Mouse (Mus musculus): ENCODE results near the gene Nme3. TPM values are rescaled to one million over a fixed set of nuclear protein-coding genes. Genes with fewer than 3 reads are reported as not detected.

Nme3 gene
- 10 to 100 TPM; 10.3 to 14.5 TPM for total RNA-seq (2021)
- long read RNA-seq, experiment 1, partial matches to known transcripts, result 0 of 4 reads
- long read RNA-seq, experiment 1, other reads (novel, unspliced or antisense), result 1 of 4 reads
- long read RNA-seq, experiment 2, transcript Nme3-201 (5 exons, 715 nt), result major isoform, 5 of 8 reads
- long read RNA-seq, experiment 2, partial matches to known transcripts, result 0 of 8 reads
- long read RNA-seq, experiment 2, other reads (novel, unspliced or antisense), result 1 of 8 reads

DNA sequence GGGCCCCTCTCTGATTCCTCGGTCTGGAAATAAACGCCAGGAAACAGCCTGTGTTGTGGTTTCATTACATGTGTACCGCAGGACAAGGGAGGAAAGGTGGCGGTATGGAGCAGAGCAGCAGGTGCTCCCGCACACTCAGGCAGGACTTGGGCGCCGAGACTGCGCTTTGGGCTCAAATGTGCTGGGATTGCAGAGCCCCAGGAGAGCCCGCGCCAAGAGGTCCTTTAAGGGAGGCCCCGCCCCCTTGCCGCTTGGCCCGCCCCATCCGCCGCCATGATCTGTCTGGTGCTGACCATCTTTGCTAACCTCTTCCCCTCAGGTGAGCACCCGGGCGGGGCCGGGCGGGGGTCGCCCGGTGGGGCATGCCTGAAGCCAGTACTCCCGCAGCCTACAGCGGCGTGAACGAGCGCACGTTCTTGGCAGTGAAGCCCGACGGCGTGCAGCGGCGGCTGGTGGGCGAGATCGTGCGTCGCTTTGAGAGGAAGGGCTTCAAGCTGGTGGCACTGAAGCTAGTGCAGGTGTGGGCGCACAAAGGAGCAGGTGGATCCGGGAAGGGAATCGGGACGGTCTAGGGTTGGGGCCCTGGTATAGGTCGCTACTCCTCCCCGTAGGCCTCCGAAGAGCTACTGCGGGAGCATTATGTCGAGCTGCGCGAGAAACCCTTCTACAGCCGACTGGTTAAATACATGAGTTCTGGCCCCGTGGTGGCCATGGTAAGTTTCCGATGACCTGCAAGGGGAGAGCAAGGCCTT is at the start of gene Nme3:
Gene Nme3, plus strand, starts transcription at position 260 of the 752 bp plus-strand sequence.
- peak in 1 of 2 experiments; percentile 67 for DNase-seq (ENCODE audit: low spot score in 2 of 2)

DNA sequence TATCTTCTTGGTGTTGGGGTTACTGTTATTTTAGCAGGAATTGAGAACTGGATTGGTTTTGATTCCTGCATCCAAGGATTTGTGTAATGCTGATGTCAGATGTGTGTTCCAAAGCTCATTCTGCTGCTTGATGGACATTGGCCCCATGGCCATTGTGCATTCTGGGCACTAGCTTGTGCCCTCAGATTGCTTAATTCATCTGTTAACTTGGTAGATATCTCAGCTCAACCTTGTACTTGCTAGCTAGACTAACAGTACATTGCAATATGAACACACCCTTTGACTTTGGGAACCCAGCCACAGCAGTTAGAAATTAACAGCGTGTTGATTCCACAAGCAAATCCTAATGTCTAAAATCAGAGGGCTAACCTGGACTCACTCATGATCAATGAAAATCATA is 48.9 kb upstream of the Nme3 start:
- DNase-seq (ENCODE audit: low spot score in 2 of 2), result no peak

DNA sequence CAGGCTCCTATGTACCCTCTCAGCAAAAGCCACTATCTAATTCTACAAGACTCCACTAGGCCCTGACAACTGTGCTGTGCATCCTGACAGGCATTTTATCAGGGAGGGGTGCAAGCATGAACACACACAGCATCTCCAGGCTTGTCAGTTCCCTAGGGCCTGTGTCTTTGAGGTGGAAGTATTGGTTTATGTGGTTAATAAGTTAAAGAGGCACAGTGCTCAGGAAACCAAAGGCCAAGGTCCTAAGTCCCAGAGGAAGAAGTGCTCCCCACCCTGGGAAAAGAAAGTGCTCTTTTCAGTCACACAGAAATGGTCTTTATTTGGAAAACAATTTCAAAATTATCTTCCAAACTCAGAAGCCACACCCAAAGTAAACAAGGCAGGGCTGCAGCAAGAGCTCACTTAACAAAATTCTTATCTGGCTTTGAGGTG is 47.7 kb upstream of the Nme3 start:
- no peak for DNase-seq (ENCODE audit: low spot score in 2 of 2)

DNA sequence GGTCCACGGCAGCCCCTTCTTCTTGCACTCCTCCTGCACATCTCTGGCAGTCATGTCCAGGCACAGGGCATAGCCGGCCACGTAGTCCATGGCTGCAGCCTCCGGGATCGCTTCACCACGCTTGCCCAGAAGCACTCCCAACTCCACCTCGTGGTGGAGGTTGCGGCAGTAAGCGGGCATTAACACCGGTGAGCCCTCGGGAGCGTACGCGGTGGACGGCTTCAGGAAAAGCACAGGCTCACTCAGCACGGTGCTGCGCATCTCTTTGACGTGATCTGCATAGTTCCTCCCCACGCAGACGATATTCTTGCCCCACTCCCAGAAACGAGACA is 46.6 kb upstream of the Nme3 start:
- no peak for DNase-seq (ENCODE audit: low spot score in 2 of 2)

DNA sequence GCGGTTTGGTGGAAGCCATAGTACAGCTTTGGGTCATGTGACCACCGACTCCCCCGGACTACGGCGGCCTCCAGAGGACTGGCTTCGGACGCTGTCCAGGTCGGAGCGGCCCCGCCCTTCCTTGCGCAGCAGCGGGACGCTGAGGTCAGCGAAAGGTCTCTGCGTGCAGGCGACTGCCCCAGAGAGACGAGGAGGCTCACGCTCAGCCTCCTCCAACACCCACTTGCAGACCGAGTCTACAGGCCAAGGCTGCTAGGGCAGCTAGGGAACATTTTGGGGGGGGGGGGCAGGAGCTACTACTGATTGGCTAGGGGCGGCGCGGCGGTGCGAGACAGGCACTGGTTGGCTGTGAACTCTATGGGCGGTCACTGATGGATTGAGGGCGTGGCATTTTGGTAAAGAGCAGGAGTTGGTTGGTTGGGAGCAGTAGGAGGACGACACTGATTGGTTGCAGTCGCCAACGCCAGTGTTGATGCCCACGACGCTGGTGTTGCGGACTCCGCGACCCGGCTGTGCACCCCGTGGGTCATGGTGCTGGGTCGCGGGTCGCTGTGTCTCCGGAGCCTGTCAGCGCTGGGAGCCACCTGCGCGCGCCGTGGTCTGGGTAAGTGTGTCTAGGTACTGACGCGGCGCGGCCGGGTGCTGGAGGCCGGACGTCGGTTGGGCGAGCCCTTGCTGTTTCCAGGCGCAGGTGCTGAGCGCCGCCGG is 46.1 kb upstream of the Nme3 start, which contains the start of gene Fahd1:
Gene Fahd1, minus strand, starts transcription at position 300 of the 708 bp plus-strand sequence.
- DNase-seq (ENCODE audit: low spot score in 2 of 2), result peak; percentile 68 to 94

DNA sequence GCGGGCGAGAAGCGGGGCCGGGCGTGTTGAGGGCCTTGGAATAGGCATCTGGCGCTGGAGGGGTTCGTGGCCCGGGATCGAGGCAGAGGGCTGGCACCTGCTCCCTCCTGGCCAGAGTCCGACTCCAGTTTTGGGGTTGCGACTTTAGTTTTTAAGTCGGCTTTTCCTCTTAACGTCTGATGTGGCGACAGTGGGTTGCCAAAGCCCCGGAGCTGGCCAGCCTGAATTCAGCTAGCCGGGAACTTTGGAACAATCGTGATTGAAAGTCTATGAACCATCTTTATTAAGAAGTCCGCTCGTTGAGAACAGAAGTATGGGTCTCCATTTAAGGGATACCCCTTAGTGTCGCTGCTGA is 45.5 kb upstream of the Nme3 start:
- no peak for DNase-seq (ENCODE audit: low spot score in 2 of 2)

DNA sequence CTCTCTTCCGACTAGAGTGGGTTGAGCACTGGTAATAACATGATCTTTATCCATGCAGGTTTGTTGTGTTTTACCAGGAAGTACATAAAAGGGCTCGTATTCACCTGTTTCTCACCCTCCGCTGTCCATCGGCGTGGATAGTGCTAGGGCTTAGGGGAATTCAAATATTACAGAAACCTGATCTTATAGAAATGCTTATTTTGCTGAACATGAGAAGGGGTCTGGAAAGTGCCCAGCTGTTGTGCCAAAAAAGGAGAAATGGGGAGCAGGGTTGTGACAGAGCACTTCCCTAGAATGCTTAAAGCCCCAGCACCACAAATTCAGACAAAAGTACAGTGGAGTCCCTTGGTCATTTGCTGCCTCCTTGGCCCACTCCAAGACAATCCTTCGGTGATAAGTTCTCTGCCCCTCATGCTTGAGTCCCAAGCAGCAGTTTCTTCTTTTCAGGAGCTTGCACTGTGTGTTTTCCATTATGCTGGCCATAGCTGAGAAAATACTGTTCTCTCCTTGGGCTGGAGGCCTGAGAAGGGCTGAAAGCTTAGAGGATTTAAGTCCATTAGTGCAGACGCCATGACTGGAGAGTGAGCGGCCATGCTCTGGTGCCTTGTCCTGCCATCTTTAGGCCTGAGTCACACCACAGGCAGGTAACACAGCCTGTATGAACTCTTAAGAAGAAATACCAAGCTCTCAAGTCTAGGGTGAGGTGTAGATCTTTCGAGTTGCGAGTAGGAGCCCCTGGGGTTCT is 44.7 kb upstream of the Nme3 start:
- DNase-seq (ENCODE audit: low spot score in 2 of 2), result no peak

DNA sequence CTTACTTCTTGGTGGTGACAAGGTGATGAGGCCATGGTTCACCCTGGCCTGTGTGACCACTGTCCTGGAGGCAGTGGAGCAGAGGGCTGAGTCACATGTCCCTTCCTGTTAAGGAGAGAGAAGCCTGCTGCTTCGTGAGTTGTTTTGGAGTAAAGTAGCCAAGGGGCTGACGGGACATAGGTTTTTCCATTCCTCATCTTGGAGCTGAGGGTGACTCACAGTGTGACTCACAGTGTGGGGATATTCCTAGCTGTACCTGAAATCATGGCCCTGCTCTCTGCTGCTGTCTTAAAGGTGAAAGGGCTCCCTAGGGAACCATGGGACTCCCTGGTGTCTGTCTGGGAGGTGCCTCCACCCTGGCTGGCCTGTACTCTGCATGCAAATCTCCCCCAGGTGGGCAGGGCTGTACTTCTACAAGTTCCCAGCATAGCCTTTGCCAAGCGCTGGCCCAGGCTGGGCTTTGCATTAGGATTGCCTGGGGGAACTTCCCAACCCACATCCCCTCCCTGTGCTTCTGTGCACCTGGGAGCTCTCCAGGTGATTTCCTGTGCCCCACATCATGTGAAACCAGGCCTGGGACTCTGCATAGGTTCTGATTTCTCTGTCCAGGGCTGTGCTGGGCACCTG is 40.3 kb upstream of the Nme3 start:
- DNase-seq (ENCODE audit: low spot score in 2 of 2), result no peak

DNA sequence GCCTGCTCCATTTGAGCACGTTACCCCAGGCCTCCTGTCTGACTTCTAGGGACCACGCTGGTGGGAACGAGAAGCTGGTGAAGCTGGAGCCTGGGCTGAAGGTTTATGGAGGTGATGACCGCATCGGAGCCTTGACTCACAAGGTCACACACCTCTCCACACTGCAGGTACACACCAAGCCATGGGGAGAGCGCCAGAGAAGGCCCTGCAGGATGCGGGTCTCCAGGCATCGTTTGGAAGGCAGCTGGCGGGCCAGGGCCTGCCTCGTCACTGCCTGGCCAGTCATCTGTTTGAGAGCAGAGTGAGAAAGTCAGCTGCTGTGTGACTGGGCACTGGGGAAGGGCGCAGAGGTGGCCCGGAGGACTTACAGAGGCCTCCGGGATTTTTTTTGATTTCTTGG is 39.7 kb upstream of the Nme3 start:
- no peak for DNase-seq (ENCODE audit: low spot score in 2 of 2)

DNA sequence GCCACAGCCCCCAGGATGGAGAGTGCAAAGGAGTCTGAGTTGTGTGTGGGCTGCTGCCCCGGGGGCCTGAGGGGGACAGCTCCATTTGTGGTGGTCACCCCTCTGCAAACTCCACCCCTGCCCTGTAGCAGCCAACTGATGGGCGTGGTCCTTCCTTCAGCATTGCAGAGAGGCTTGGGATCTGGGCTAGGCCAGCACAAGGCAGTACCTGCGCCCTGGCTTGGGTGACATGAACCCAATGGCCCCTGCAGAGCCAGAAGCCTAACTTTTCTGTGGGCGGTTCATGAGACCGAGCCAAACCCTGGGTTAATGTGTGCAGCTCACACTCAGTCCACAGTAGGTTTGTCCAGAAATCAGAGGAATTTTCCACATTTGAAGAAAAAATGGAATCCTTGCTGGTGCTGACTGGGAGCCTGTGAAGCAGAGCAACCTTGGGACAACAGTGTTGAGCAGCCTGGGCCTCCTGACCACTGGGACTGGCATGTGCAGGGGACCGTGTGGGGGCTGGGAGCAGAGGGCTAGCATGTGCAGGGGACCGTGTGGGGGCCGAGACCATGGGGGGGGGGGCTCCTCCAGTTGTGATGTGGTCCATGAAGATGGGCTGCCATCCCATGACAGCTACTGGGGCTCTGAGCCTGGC is 38.3 kb upstream of the Nme3 start:
- DNase-seq (ENCODE audit: low spot score in 2 of 2), result no peak

DNA sequence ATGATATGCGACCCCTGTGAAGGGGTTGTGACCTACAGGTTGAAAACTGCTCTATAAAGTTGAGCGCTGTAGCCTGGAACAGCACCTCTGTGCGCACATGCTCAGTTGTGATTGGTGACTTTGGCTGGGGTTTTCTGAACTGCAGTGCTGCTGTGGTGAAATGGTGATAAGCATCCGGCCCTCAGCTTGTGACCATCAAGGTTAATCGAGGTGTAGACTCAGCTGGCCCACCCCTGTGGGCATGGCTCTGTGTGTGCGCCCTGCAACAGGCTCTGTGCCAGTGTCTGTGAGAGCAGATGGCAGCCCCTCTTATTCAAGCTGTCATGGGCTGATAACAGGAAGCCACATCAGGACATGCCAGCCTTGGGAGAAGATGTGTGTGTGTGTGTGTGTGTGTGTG is 37.3 kb upstream of the Nme3 start:
- DNase-seq (ENCODE audit: low spot score in 2 of 2), result no peak

DNA sequence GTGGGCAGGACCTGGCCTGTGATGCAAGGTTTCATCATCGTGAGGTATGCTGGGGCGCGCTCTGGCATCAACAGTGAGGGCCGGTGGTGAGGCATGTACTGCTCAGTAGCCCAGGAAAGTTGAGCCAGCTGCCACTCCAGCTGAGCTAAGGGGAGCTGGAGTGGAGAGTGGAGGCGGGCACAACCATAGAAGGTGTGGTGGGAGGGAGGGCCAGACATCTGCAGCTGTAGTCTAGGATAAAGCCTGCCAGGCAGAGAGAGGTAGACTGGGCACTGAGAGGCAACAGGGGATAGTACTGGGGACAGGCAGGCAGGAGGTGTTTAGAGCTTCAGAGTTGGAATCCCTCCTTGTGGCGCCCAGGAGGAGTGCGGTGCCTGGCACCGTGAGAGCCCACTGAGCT is 36.2 kb upstream of the Nme3 start:
- DNase-seq (ENCODE audit: low spot score in 2 of 2), result no peak

DNA sequence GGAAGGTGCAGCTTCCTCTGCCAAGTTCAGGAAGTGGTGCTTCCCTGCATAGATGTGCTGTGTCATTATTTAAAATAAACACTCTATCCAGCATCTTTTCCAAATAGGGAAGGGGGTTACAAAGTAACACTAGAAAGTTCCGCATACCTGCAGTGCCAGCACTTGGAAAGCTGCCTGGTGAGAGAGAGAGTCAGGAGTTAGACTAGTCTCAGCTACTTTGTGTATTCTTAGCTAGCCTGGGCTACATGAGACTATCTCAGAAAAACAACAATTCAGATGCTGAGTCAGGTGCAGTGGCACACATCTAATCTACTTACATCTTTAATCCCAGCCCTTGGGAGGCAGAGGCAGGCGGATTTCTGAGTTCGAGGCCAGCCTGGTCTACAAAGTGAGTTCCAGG is 34.5 kb upstream of the Nme3 start:
- DNase-seq (ENCODE audit: low spot score in 2 of 2), result no peak

DNA sequence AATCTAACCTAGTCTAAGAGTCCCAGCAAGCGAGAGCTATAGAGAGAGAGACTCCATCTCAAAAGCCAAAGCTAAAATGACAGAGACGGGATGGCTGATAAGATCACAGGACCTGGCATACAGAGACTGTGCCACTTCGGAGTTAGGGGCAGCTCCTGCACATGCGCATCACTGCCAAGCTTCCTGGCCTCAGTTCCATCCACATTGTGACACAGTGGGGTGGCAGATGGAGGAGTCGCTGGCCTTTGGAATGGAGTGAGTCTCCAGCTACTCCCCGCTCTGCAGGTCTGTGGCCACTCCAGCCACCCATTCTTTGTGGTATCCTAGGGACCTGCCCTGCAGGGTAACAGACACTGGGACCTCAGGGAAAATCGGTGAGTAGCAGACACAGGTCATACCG is 30.5 kb upstream of the Nme3 start, which contains the start of gene Igfals:
Gene Igfals, plus strand, starts transcription at position 222 of the 400 bp plus-strand sequence.
- DNase-seq (ENCODE audit: low spot score in 2 of 2), result no peak

DNA sequence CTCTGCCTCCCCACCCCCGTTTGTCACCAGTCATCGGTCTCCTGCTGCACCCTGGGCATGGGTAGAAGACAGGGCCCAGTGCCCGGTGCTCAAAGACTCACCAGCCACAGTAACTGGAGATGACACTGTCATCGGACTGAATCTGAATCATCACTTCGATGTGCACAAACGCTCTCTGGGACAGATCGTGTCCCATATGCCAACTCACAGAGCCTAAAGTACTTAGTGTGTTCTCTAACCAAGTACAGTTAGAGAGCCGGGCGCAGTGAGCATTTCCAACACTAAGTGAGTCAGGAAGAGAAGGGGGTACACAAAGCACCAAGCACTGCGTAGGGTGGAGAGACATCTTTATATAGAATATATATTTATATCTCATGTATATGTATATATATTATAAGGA is 28.4 kb upstream of the Nme3 start:
- no peak for DNase-seq (ENCODE audit: low spot score in 2 of 2)

DNA sequence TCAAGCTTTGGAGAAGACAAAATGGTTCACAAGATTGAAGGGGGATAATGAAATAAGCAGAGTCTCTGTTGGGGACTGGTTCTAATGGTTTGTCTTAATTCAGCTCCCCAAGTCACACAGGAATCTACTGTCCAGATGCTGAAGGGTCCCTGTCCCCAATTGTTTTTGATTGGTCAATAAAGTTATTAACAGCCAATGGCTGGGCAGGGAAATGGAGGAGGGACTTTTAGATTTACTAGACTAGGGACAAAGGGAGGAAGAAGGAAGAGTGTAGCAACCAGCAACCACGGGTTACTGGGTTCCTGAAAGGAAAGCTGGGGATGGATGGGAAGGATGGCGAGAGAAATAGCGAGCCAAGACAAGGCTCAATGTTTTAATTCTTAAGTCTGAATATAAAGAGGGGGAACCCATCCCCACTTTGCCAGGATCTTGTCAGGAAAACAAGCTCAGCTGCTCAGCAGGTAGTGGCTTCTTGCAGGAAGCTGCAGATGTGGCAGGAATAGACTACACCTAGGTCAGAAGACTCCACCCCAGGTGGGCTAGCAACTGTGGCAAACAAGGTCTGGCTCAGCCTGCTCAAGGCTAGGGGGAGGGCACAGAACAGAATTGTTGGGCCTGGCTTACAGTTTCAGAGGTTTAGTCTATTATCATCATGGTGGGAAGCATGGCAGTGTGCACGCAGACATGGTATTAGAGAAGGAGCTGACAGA is 22.4 kb upstream of the Nme3 start:
- DNase-seq (ENCODE audit: low spot score in 2 of 2), result no peak

DNA sequence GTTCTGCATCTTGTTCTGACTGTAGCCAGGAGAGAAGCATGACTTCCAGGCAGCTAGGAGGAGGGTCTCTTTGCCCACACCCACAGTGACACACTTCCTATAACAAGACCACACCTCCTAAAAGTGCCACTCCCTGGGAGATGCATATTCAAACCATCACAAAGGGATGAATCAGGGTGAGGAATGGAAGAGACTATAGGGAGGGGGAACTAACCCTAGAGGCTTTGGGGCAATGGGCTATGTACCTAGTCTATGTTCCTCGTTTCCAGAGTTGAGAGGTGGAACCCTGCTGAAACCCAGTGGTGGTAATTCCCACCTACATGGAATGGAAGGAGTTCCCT is 21.9 kb upstream of the Nme3 start:
- no peak for DNase-seq (ENCODE audit: low spot score in 2 of 2)

DNA sequence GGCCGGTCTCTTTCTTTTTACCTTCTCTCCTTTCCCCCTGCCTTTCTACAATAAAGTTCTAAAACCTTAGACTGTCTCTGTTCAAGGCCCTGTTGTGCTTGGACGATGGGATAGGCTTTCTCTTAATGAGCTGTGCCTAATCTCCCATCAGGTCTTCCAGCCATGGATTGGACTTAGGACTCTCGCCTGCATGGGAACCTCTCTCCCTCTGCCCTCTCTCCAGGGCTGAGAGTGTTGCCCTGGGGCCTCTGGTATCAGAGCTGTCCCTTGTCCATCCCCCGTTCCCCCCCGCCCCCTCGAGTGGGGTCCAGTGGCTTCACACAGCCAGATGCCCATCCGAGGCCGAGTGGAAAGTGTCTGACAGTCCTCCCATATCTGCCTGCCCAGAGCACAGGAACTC is 21.3 kb upstream of the Nme3 start:
- DNase-seq (ENCODE audit: low spot score in 2 of 2), result no peak

DNA sequence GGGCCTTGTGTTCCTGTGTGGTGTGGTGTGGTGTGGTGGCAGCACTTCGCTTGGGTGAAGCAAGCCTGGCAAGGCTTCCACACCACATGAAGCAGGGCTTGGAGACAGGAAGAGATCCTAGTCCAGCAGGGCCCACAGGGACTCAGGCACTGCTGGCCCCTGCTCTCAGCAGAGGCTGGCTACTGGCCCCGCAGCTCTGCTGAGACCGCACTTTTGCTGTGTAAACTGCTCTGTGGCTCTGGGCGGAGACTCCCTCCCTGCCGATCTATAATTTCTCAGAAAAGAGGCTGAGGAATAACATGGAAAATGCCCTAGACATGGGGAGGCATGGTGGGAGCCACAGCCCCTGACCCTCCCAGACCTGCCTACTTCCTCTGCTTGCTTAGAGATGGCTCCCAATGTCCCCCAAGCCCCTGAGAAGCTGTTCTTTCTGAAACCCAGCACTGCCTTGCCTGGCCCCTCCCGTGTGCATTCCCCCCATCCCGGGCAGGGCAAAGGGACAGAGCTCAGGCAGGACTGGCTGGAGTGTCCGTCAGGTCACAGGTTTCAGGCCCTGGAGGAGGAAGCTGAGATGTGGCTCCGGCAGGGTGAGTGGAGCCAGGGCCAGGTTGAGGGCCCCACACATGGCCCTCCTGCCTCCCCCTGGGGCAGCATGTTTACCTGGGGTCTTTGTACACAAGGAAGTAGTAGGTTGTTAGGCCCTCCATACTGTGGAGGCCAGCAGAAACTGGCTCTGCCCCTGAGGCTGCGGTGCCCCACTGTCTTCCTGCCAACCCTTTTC is 18.8 kb upstream of the Nme3 start:
- no peak for DNase-seq (ENCODE audit: low spot score in 2 of 2)

DNA sequence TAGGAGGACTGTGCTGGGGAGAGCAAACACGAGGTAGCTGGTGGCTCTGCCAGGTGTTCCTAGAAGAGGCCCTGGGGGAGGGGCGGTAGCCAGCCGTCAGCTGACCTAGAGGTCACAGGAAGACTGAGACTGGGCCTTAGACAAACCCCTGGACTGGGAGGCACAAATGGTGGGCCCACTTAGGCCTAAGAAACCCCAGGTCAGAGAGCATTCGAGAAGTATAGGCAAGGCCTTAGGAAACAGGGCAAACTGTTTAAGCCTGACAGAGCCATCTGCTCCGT is 18.2 kb upstream of the Nme3 start:
- no peak for DNase-seq (ENCODE audit: low spot score in 2 of 2)

Measured in gastrocnemius, postnatal 4 days (tissue).